Mouse (Mus musculus): ENCODE data around the gene Kcnj6. TPM values are rescaled to one million over a fixed set of nuclear protein-coding genes. Genes with fewer than 3 reads are reported as not detected.

Gene Kcnj6
- polyA plus RNA-seq, 1 experiment from 2014 or later = 0.62 TPM

DNA sequence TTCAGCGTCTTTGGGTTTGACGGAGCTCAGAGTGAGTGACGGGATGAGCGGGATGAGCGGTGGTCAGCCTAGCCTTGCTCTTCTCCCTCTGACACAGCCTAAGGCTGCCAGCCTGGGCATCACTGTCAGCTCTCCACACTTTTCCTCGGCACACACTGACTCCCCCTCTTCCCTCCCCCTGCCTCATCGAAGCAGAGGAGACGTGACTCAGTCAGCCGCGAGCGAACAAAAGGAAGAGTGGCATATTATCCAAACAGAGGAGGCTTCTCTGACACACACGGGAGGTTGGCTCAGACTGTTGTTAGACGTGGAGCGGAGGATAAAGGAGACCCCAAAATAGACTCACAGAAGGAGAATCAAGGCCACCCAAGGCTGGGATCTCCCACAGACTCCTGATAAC lies 147.1 kb downstream of the Kcnj6 start:
- H3K9me3 ChIP-seq (replicated peaks; ENCODE audit: control insufficient read depth, low read length) = no peaks in the 10 kb centered on the region
- DNase-seq (ENCODE audit: low spot score) (peak; percentile 8), ATAC-seq (no peak)
- 51% methylated on average over 14 of the region's 14 CpGs for WGBS
- H3K36me3 ChIP-seq (ENCODE audit: control insufficient read depth, insufficient read depth, low read length) = no peaks in the 10 kb centered on the region
- no peak overlapping the region for H3K4me2 ChIP-seq (ENCODE audit: low read length)
- H3K9ac ChIP-seq (ENCODE audit: low read length) = no peak overlapping the region
- H3K4me3 ChIP-seq (ENCODE audit: low read depth, low read length) = no peak overlapping the region
- no peak overlapping the region for H3K27ac ChIP-seq (ENCODE audit: low read depth, low read length)
- no peaks in the 10 kb centered on the region for H3K4me1 ChIP-seq (ENCODE audit: control insufficient read depth, insufficient read depth, low read length)
- H3K27me3 ChIP-seq (replicated peaks; ENCODE audit: control insufficient read depth, insufficient read depth, low read length) = no peaks in the 10 kb centered on the region

DNA sequence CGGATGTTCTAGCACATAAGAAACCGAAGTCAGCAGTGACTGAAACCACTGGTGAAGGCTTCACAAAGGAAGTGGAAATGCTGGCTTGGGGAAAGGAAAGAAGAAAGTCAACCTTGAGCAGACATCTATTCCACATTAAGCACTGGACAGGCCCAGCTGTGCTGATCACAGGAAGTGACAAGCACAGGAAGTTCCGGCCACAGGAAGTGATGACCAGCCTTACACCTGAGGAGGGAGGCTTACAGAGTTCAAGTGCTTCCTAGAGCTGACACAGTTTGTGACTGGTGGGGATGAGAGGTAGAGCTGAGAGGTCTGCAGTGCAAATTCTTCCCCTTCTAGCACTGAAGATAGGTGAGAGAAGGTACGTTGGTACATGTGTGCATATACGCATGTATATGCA lies 151.5 kb downstream of the Kcnj6 start:
- DNase-seq (ENCODE audit: low spot score) = no peak
- Histone ChIP-seq H3K4me2 (ENCODE audit: low read length) (no peak overlapping the region), H3K36me3 (ENCODE audit: control insufficient read depth, insufficient read depth, low read length) (no peaks in the 10 kb centered on the region), H3K27me3 (replicated peaks; ENCODE audit: control insufficient read depth, insufficient read depth, low read length) (no peaks in the 10 kb centered on the region), H3K4me1 (ENCODE audit: control insufficient read depth, insufficient read depth, low read length) (no peaks in the 10 kb centered on the region), H3K9ac (ENCODE audit: low read length) (no peak overlapping the region), H3K9me3 (replicated peaks; ENCODE audit: control insufficient read depth, low read length) (no peaks in the 10 kb centered on the region), H3K27ac (ENCODE audit: low read depth, low read length) (no peak overlapping the region), H3K4me3 (ENCODE audit: low read depth, low read length) (no peak overlapping the region)
- 95% methylated on average over 5 of the region's 5 CpGs for WGBS
- ATAC-seq = no peak

GRCm38 (mm10) chr16:94844769-94845168 lies 152.7 kb downstream of the Kcnj6 start:
- no peak overlapping the region for H3K4me3 ChIP-seq (ENCODE audit: low read depth, low read length)
- no peak overlapping the region for H3K27ac ChIP-seq (ENCODE audit: low read depth, low read length)
- DNase-seq (ENCODE audit: low spot score) (no peak), ATAC-seq (no peak)
- 72% methylated on average over 4 of the region's 4 CpGs for WGBS
- H3K9ac ChIP-seq (ENCODE audit: low read length) = no peak overlapping the region
- H3K9me3 ChIP-seq (replicated peaks; ENCODE audit: control insufficient read depth, low read length) = no peaks in the 10 kb centered on the region
- H3K4me1 ChIP-seq (ENCODE audit: control insufficient read depth, insufficient read depth, low read length) = no peaks in the 10 kb centered on the region
- H3K27me3 ChIP-seq (replicated peaks; ENCODE audit: control insufficient read depth, insufficient read depth, low read length) = no peaks in the 10 kb centered on the region
- H3K4me2 ChIP-seq (ENCODE audit: low read length) = no peak overlapping the region
- no peaks in the 10 kb centered on the region for H3K36me3 ChIP-seq (ENCODE audit: control insufficient read depth, insufficient read depth, low read length)

GRCm38 (mm10) chr16:94839398-94839797 lies 158.1 kb downstream of the Kcnj6 start:
- H3K4me3 ChIP-seq (ENCODE audit: low read depth, low read length) = no peak overlapping the region
- H3K4me2 ChIP-seq (ENCODE audit: low read length) = no peak overlapping the region
- H3K27me3 ChIP-seq (replicated peaks; ENCODE audit: control insufficient read depth, insufficient read depth, low read length) = no peaks in the 10 kb centered on the region
- no peaks in the 10 kb centered on the region for H3K36me3 ChIP-seq (ENCODE audit: control insufficient read depth, insufficient read depth, low read length)
- H3K9me3 ChIP-seq (replicated peaks; ENCODE audit: control insufficient read depth, low read length) = no peaks in the 10 kb centered on the region
- DNase-seq (ENCODE audit: low spot score) (no peak), ATAC-seq (no peak)
- no peak overlapping the region for H3K9ac ChIP-seq (ENCODE audit: low read length)
- H3K4me1 ChIP-seq (ENCODE audit: control insufficient read depth, insufficient read depth, low read length) = no peaks in the 10 kb centered on the region
- H3K27ac ChIP-seq (ENCODE audit: low read depth, low read length) = no peak overlapping the region
- WGBS = 51% methylated on average over 6 of the region's 6 CpGs

GRCm38 (mm10) chr16:94837881-94838280 lies 159.6 kb downstream of the Kcnj6 start:
- WGBS = 88% methylated on average over 9 of the region's 9 CpGs

DNA sequence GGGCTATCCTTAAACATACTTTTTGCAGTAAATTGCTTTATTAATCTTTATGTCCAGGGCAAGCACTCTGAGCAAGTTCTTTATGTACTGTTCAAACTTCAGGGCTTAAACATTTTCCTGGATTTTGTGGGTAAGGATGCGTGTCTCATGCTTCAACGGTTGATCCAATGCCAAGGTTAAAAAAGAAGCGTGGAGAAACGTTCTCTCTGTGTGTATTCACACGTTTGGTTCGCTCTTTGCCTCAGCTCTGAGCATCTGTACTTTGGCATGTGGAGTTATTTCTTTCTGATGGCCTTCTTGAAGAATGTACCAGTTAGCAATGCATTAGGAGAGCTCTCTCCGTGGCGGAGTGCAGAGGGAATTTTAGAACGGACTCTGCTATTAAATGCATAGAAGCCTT lies 163.0 kb downstream of the Kcnj6 start:
- no peaks in the 10 kb centered on the region for H3K27me3 ChIP-seq (replicated peaks; ENCODE audit: control insufficient read depth, insufficient read depth, low read length)
- no peak overlapping the region for H3K4me3 ChIP-seq (ENCODE audit: low read depth, low read length)
- H3K9ac ChIP-seq (ENCODE audit: low read length) = no peak overlapping the region
- ATAC-seq = no peak
- 89% methylated on average over 9 of the region's 9 CpGs for WGBS
- H3K9me3 ChIP-seq (replicated peaks; ENCODE audit: control insufficient read depth, low read length) = no peaks in the 10 kb centered on the region
- no peak overlapping the region for H3K4me2 ChIP-seq (ENCODE audit: low read length)
- H3K4me1 ChIP-seq (ENCODE audit: control insufficient read depth, insufficient read depth, low read length) = no peaks in the 10 kb centered on the region
- H3K27ac ChIP-seq (ENCODE audit: low read depth, low read length) = no peak overlapping the region
- no peak for DNase-seq (ENCODE audit: low spot score)
- no peaks in the 10 kb centered on the region for H3K36me3 ChIP-seq (ENCODE audit: control insufficient read depth, insufficient read depth, low read length)

More at GRCm38 (mm10) chr16:94837881-94838280, 159.6 kb downstream of the Kcnj6 start:
- ATAC-seq = no peak
- Histone ChIP-seq H3K9ac (ENCODE audit: low read length) (no peak overlapping the region), H3K27ac (ENCODE audit: low read depth, low read length) (no peak overlapping the region), H3K27me3 (replicated peaks; ENCODE audit: control insufficient read depth, insufficient read depth, low read length) (no peaks in the 10 kb centered on the region), H3K9me3 (replicated peaks; ENCODE audit: control insufficient read depth, low read length) (no peaks in the 10 kb centered on the region), H3K4me1 (ENCODE audit: control insufficient read depth, insufficient read depth, low read length) (no peaks in the 10 kb centered on the region), H3K4me3 (ENCODE audit: low read depth, low read length) (no peak overlapping the region), H3K4me2 (ENCODE audit: low read length) (no peak overlapping the region), H3K36me3 (ENCODE audit: control insufficient read depth, insufficient read depth, low read length) (no peaks in the 10 kb centered on the region)
- no peak for DNase-seq (ENCODE audit: low spot score)

DNA sequence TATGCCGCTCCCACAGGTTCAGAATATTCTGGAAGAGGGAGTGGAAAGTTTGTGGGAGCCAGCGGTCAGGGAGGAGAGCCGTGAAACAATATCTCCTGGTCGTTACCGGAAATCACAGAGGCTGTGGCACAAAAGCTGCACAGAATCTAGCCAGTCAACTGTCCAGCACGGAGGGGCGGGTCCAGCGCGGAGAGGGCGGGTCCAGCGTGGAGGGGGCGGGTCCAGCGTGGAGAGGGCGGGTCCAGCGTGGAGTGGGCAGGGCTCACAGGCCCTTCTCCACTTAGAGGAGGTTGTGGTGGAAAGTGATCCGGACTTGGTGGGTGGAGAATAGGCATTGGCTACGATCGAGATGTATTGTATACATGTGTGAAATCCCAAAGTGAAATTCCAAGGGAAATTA lies 169.3 kb downstream of the Kcnj6 start:
- 86% methylated on average over 18 of the region's 18 CpGs for WGBS
- H3K36me3 ChIP-seq (ENCODE audit: control insufficient read depth, insufficient read depth, low read length) = no peaks in the 10 kb centered on the region
- no peak overlapping the region for H3K27ac ChIP-seq (ENCODE audit: low read depth, low read length)
- H3K4me2 ChIP-seq (ENCODE audit: low read length) = no peak overlapping the region
- no peak overlapping the region for H3K4me3 ChIP-seq (ENCODE audit: low read depth, low read length)
- H3K9ac ChIP-seq (ENCODE audit: low read length) = no peak overlapping the region
- DNase-seq (ENCODE audit: low spot score) (no peak), ATAC-seq (no peak)
- no peaks in the 10 kb centered on the region for H3K27me3 ChIP-seq (replicated peaks; ENCODE audit: control insufficient read depth, insufficient read depth, low read length)
- peaks cover 8% of the 10 kb centered on the region; the same call in 1 of the 2 replicates for H3K4me1 ChIP-seq (ENCODE audit: control insufficient read depth, insufficient read depth, low read length)
- no peaks in the 10 kb centered on the region for H3K9me3 ChIP-seq (replicated peaks; ENCODE audit: control insufficient read depth, low read length)

- peak; percentile 79 for ATAC-seq
- no peaks in the 10 kb centered on the region for H3K27me3 ChIP-seq (replicated peaks; ENCODE audit: control insufficient read depth, insufficient read depth, low read length)
- WGBS = 31% methylated on average over 8 of the region's 8 CpGs
- DNase-seq (ENCODE audit: low spot score) = peak; percentile 75
- no peaks in the 10 kb centered on the region for H3K9me3 ChIP-seq (replicated peaks; ENCODE audit: control insufficient read depth, low read length)
- peaks cover 8% of the 10 kb centered on the region; the same call in 1 of the 2 replicates for H3K4me1 ChIP-seq (ENCODE audit: control insufficient read depth, insufficient read depth, low read length)
- no peak overlapping the region for H3K4me3 ChIP-seq (ENCODE audit: low read depth, low read length)
- H3K9ac ChIP-seq (ENCODE audit: low read length) = no peak overlapping the region
- no peak overlapping the region for H3K4me2 ChIP-seq (ENCODE audit: low read length)
- no peaks in the 10 kb centered on the region for H3K36me3 ChIP-seq (ENCODE audit: control insufficient read depth, insufficient read depth, low read length)
- H3K27ac ChIP-seq (ENCODE audit: low read depth, low read length) = no peak overlapping the region
These were observed 170.4 kb downstream of the Kcnj6 start for GRCm38 (mm10) chr16:94827092-94827585.

GRCm38 (mm10) chr16:94825274-94825673 lies 172.2 kb downstream of the Kcnj6 start:
- WGBS = 95% methylated on average over 6 of the region's 6 CpGs
- Histone ChIP-seq H3K27me3 (replicated peaks; ENCODE audit: control insufficient read depth, insufficient read depth, low read length) (no peaks in the 10 kb centered on the region), H3K9ac (ENCODE audit: low read length) (no peak overlapping the region), H3K9me3 (replicated peaks; ENCODE audit: control insufficient read depth, low read length) (no peaks in the 10 kb centered on the region), H3K4me2 (ENCODE audit: low read length) (no peak overlapping the region), H3K4me1 (ENCODE audit: control insufficient read depth, insufficient read depth, low read length) (peaks cover 8% of the 10 kb centered on the region; the same call in 1 of the 2 replicates), H3K4me3 (ENCODE audit: low read depth, low read length) (no peak overlapping the region), H3K36me3 (ENCODE audit: control insufficient read depth, insufficient read depth, low read length) (no peaks in the 10 kb centered on the region), H3K27ac (ENCODE audit: low read depth, low read length) (no peak overlapping the region)
- DNase-seq (ENCODE audit: low spot score) (no peak), ATAC-seq (no peak)

Data from forebrain, embryonic 14.5 days (tissue).